Mouse (Mus musculus) adrenal gland, adult 10 weeks (tissue): ENCODE measurements around the gene Olfr299. TPM values are rescaled to one million over a fixed set of nuclear protein-coding genes. Genes with fewer than 3 reads are reported as not detected.

ENCODE experiments used
- polyA plus RNA-seq: library from polyadenylated mRNA; stranded (reverse); fragments of 350-450 nt; fragmentation: Illumina TruSeq; extraction: RNeasy Lipid Tissue Mini Kit (QIAGEN cat#74804); gene quantifications from one replicate; pipeline ENCODE4 v1.2.3, GENCODE M21; 2014; ENCODE audit warnings: low read depth, low replicate concordance

Gene Olfr299
- not detected for polyA plus RNA-seq

GRCm38 (mm10) chr7:86459621-86460020 lies at the start of gene Olfr299:
Gene Olfr299, plus strand, starts transcription at chr7:86459921.

DNA sequence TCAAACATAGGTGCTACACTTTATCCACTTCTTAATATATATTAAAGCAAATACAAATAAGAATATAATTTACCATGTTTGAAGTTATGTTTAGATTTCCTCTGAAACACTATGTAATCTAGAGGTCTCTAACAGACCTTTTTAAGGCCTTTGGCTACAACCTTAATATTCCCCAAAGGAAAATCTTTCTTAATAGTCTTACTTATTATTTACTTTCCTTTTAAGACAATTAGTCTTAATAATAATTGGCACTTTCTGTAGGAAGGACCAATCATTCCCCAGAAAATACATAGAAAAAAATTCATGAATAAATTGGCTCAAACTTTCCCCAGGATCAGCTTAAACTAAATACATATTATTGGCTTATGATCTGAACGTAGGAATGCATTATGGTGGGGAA lies 32.7 kb downstream of the Olfr299 start, which contains the start of gene Olfr298:
Gene Olfr298 (minus strand): TSS at position 101 of the 400 bp plus-strand sequence.

Other genes with a start within 250 kb of the Olfr299 start
- gene Vmn2r76, start 213.6 kb upstream of the Olfr299 start, polyA plus RNA-seq = not detected
- not detected for gene Olfr310, start 182.7 kb upstream of the Olfr299 start, polyA plus RNA-seq
- not detected for gene Olfr309, start 146.2 kb upstream of the Olfr299 start, polyA plus RNA-seq
- not detected for gene Olfr308, start 134.3 kb upstream of the Olfr299 start, polyA plus RNA-seq
- gene Olfr307, start 122.3 kb upstream of the Olfr299 start, polyA plus RNA-seq = not detected
- gene Olfr305, start 93.0 kb upstream of the Olfr299 start, polyA plus RNA-seq = not detected
- not detected for gene Olfr304, start 73.3 kb upstream of the Olfr299 start, polyA plus RNA-seq
- not detected for gene Olfr303, start 62.1 kb upstream of the Olfr299 start, polyA plus RNA-seq
- gene Olfr301, start 56.1 kb upstream of the Olfr299 start, polyA plus RNA-seq = not detected
- gene Olfr298, start 32.6 kb downstream of the Olfr299 start, polyA plus RNA-seq = not detected
- not detected for gene Olfr297, start 60.0 kb downstream of the Olfr299 start, polyA plus RNA-seq
- gene Olfr295, start 123.9 kb downstream of the Olfr299 start, polyA plus RNA-seq = not detected
- gene Olfr294, start 156.7 kb downstream of the Olfr299 start, polyA plus RNA-seq = not detected
- not detected for gene Olfr293, start 189.1 kb downstream of the Olfr299 start, polyA plus RNA-seq
- gene Olfr292, start 228.4 kb downstream of the Olfr299 start, polyA plus RNA-seq = not detected